Mouse (Mus musculus) R1 (cell line): ENCODE data around the gene Olfr1143.

ENCODE experiments used
- DNase-seq: peaks from one replicate; pipeline ENCODE4 v3.0.0-alpha.2; 2018; ENCODE audit warnings: low read depth, low spot score

Gene Olfr1143

DNA sequence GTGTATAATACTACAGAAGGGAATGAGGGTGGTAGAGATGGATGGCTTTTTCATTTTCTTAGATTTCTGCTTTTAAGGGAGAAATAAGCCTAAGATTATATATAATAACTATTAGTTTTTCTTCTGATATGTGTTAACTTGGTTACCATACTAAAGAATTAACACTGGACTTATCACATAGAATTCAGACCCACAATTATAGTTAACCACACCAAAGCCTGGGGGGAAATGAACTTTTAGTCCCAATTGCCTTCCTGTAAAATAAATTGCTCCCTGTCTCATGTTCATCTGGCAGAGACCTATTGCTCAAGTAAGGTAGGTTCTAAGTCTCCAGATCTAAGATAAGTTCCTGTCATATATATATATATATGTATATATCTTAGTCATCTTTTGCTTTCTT lies at the start of gene Olfr1143:
Gene Olfr1143 (plus strand): TSS at position 301 of the 400 bp plus-strand sequence.
- DNase-seq, result no peak

DNA sequence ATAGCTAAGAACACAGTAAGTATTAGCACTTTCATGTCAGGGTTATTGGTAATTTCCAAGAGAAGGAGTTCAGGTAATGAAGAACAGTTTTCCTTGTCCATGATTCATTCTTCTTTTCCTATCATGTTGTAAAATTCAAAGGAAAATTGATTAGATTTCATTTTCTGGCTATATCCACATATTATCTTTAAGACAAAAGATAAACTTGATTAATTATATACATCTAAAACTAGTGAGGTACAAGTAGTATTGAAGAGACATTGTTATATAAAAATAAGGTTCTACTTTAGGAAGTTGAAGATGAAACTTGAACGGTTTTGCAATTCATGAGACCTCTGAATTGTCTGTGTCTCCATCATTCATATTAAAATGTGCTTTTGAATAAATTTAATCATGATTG lies 46.5 kb upstream of the Olfr1143 start, which contains the start of gene Olfr1141:
Gene Olfr1141 (minus strand): TSS at position 101 of the 400 bp plus-strand sequence.
- no peak for DNase-seq

DNA sequence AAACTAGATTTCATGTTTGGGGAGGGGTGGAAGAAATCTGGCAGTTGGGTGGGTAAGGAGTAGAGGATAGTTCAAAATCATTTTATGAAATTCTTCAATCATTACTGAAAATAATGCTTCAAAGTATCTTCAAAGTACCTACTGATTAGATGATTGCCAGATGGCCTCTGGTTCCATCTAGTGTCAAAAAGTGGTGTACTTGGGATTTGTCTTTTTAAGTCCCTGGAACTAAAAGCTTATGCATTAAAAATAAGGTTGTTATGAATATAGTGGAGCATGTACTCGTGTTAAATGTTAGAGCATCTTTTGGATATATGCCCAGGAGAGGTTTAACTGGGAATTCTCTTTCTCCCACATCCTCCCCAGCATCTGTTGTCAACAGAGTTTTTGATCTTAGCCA lies 24.2 kb upstream of the Olfr1143 start:
- no peak for DNase-seq

DNA sequence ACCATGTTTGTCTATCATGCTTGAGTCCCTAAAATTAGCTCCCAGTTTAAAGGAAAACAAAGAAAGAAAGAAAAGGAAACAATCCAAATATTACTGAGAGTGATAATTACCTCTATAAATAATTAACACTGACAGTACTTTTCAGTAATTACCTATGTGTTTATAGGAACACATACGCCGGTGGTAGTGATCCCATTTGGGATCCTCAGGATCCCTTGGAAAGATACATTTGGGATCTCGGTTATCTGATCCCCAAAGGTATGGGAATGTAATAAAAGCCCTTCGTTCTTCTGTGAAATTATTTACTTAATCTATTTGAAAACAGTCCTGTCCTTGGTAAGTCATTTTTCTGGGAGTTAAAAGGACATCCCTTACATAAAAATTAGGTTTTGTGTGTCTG lies 21.2 kb upstream of the Olfr1143 start, which contains the start of gene Olfr152:
Gene Olfr152 (plus strand): TSS at position 301 of the 400 bp plus-strand sequence.
- DNase-seq, result no peak

DNA sequence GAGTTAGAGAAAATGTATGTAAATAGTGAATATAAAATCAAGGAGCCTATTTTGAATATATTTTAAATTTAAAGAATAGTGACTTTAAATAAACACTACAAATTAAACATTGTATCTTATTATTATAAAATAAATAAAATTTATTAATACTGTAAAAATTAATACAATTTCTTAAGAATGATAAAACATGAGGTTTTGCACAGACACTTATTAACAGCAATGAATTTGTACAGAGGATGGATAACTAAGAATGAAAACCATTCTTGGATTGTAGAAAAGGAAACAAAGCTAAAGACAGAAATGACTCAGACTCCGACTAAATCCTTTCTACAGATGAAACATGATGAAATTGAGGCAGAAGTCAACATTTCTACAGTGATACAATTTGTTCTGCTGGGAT lies 9.1 kb downstream of the Olfr1143 start, which contains the start of gene Olfr1145:
Gene Olfr1145 (plus strand): TSS at position 301 of the 400 bp plus-strand sequence.
- no peak for DNase-seq

DNA sequence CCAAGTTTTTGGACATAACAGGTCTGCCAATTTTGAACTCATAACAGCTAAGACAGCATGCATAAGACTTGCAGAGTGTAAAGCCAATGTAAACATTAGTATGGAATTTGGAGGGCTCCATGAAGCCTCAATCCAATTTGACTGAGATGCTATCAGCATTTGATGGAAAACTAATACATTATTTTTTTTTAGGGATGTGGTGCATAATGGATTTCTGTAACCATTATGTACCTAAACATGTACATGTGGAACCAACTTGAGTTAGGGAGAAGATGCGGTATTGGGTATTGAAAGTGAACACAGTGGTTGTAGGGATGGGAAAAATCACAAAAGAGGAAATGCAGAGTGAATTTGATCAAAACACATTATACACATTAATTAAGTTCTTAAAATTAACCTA lies 29.8 kb downstream of the Olfr1143 start, which contains the start of gene Olfr1148:
Gene Olfr1148 (plus strand): TSS at position 301 of the 400 bp plus-strand sequence.
- no peak for DNase-seq

DNA sequence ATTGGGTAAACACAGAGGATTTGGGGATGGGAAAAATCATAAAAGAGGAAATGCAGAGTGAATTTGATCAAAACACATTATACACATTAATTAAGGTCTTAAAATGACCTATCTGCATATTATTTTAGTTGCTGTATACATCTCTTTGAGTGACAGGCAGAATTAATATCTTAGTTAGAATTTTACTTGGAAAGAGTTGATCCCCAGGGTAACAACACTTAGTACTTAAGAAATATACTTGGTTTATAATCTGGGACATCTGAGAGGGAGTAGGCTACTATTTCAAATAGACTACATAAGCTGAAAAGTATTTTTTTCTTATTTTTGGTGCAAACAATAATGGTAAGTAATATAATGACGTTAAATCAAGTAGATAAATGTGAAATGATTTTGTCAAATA lies 43.3 kb downstream of the Olfr1143 start, which contains the start of gene Olfr1150-ps1:
Gene Olfr1150-ps1 (plus strand): TSS at position 301 of the 400 bp plus-strand sequence.
- no peak for DNase-seq
